Mouse (Mus musculus) spleen, postnatal 10 days (tissue): ENCODE data around the gene Rims1.

Source experiments
- DNase-seq, 2 experiments: peaks; one replicate each; pipeline ENCODE4 v3.0.0; 2021 to 2022; ENCODE audit warnings: low spot score in 2 of 2

The Rims1 gene

GRCm38 (mm10) chr1:22585560-22585959 is 220.2 kb downstream of the Rims1 start:
- no peak for DNase-seq

DNA sequence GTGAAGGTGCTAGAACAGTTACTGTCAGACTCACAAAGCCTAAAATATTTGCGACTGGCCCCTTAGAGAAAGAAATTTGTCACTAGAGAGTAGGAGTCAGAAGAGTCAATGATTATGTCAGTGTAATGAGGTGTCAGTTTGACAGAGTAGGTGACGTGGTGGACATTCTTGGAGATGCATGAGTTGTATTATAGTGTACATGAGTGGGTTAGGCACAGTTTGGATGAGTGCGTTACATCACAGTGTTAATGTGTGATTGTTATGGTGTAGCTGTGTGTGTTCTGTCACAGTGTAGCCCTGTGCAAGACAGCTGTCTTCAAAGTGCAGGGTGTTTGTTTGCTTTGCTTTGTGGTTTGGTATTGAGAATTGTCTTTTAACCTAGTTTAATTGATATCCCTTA is 226.3 kb downstream of the Rims1 start:
- no peak for DNase-seq

- DNase-seq: no peak
These were observed 233.1 kb downstream of the Rims1 start for GRCm38 (mm10) chr1:22572720-22573119.

DNA sequence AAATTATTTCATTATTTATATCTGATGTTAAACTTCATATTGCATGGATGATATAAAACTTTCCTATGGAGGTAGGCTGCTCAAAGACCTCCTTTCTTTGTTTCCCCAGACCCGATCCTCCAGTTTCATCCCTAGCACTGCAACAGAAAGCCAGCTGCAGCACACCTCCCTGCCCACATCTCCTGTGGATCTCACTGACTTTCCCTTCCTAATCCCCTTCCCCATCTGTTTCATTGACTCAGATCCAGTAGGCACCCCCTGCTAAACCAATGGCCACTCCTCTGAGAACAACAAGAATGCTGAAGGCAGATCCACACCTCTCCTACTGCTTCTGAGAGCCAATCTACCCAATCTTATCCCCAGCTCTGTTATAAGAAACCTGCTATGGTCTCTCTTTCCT is 259.5 kb downstream of the Rims1 start:
- no peak for DNase-seq

DNA sequence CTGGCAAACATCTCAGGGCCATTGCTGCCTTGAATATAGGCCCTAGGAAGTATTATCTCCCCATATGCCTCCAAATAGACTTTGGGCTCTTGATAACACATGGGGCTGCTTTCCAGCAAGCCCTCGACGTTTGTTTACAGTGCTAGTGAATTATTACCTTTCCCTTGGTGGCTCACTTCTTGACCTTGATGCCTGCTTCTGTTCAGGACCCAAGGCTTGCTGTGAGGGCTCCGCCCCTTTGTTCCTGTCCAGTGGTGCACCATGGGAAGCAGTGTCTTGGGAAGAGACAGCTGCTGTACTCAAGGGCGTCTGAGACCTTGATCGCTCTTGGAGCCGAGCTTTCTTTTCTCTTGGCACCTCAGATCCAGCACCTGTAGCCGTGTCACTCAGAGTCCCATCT is 267.7 kb downstream of the Rims1 start:
- DNase-seq: no peak

DNA sequence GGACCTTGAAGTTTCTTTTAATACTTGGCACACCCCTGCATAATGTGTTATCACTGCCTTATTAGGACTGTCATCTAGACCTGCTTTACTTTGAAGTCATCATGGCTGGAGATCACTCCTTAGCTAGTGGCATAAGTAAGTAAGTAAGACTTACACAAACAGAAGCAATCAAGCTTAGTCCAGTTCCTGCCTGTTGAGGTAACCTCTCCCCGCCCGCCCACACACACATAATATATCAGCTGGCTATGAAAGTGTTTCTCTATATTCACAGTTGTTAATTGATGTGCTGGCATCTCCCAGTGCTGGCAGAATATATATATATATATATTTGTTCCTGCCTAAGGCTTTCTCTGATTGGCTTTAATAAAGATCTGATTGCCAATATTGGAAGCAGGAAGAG is 269.0 kb downstream of the Rims1 start:
- DNase-seq: no peak

- DNase-seq: no peak
These were observed 270.7 kb downstream of the Rims1 start for GRCm38 (mm10) chr1:22535049-22535448.

DNA sequence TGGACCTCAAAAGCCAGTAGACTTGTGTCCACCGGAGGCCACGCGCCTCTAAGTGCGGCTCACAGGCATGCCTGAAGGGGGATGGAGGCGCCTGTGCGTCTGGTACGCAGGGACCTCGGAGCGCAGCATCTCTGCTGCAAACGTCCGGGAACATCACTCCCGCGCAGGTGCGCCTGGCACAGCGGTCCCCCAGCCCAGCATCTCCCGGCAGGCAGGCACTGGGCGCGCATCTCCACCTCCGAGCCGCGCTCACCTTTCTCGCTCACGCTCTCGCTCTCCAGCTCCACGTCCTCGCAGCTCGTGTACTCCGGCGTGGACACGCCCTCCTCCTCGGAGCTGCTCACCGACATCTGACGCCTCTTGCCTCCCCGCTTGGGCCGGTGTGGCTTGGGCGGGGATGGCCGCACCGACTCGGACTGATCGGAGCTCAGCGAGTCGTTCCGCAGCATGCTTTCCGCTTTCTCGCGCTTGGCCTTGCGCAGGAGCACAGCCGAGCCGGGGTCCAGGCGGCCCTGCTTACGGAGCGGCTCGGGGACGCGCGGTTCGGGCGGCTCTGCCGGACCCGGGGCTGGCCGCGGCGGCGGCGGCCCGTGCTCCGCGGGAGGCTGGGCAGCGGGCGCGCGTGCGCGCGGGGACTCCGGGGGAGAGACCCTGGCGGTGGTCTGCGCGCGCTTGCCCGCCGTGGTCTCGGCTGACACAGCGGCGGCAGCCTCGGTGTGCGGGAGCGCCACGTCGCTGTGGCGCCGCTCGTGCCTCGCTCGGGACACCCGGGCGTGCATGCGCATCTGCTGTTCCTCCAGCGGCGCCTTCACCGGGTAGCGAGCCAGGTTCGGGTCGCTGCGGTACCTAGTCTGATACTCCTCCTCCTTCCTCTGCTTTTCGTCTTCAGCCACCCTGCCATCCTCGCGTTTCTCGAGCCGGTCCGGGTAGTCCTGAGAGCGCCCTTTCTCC is 272.4 kb downstream of the Rims1 start:
- no peak for DNase-seq

DNA sequence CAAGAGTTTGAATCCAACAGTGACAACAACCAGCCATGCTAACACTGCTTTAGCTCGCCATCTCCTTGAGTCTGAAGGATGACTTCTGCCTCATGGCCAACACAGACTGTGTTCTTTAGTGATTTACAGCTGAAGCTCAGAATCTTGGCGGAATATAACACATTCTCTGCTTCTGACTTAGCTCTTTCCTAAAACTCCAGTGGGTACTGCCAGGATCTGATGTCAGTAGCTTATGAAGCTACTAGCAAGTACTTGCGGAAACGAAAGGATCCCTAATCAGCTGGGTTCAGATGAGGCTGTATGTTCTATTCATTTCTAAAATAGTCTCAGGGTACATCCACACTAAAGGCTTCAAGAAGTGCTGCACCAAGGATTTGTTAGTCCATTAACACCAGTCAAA is 290.7 kb downstream of the Rims1 start:
- DNase-seq: no peak

- DNase-seq: no peak
These were observed 293.4 kb downstream of the Rims1 start for GRCm38 (mm10) chr1:22512421-22512820.

DNA sequence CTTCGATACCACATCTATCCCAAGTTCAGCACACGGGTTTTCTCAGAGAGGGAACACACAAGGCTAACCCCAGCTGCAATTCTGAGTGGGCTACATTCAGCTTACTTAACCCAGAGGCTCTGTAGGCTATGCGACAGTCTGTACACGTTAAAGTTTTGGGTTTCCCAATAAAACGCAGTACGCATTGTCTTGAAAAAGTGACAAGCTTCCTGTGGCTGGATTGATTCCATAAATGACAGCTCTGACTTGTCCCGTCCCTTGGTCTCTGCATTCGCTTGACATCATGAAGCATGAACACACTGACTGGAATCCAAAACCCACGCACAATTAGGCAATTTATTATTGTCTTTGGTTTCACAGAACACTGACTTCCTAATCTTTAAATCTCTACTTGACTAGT is 294.2 kb downstream of the Rims1 start:
- no peak for DNase-seq

GRCm38 (mm10) chr1:22508735-22509615 is 296.8 kb downstream of the Rims1 start:
- no peak for DNase-seq

GRCm38 (mm10) chr1:22487270-22487864 is 318.4 kb downstream of the Rims1 start:
- no peak for DNase-seq

DNA sequence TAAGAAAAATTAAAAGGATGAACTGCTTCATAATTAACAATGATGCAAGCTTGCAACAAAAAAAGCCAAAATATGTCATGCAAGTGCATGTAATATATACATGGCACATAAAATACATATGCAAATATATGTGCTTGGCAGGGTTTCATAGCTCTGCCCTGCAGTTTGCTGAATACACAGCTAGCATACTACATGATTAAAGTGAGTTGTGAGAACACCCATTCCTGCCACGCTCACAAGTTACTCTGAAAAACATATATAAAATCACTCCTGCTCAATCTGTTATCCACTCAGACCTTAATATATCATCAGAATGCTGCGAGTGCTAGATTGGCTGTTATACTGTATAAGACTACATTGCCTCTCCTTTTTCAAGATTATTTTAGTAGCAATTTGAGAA is 329.6 kb downstream of the Rims1 start:
- no peak for DNase-seq

DNA sequence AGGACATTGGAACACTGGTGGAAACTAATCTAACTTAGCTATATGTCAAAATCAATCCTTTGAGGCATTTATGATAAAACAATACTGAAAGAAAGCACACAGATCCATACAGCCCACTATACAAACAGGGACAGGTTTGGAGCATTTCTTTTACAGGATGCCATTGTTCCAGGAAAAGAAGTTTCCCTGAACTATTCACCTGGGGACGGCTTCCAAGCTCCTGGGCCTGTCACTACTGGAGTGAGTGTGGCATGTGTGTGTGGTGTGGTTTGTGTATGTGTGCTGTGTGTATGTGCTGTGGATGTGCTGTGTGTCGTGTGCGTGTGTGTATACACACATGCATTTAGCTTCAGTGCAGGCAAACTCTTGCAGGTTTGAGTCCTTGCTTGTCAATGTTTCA is 338.8 kb downstream of the Rims1 start:
- no peak for DNase-seq

GRCm38 (mm10) chr1:22466597-22466996 is 339.2 kb downstream of the Rims1 start:
- no peak for DNase-seq

DNA sequence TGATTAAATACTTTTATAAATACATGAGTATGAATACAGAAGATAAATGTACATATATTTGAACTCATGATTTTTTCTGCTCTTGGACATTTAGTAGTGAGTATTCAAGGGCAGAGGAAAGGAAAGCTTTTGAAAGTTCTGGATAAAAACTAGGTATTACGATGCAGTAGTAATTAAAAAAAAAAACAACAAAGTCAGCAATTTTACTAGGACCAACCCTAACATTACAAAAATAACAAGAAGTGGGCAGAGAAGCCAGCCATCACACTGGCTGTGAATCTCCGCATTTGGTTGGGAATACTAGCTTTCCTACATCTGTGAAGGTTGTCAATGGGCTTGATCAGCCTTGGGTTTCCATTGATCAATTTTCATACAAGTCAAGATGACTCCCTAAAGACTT is 381.8 kb downstream of the Rims1 start:
- no peak for DNase-seq

DNA sequence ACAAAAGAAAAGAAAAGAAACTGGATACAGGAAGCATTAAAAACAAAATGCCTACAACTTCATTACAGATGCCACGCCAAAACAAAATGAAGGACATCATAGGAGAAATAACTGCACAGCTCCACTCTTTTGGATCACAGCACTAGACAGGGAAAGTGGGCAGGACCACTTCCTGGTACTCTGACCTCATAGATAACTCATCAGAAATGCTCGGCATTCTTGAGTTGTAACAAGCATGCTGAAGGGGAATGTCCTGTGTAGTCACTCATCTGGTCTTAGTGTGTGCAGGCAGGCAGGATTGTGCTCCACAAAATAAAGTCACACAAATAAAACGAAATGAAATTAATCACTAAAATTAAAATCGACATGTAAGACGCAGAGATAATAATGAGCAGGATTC is 383.7 kb downstream of the Rims1 start:
- DNase-seq: no peak

DNA sequence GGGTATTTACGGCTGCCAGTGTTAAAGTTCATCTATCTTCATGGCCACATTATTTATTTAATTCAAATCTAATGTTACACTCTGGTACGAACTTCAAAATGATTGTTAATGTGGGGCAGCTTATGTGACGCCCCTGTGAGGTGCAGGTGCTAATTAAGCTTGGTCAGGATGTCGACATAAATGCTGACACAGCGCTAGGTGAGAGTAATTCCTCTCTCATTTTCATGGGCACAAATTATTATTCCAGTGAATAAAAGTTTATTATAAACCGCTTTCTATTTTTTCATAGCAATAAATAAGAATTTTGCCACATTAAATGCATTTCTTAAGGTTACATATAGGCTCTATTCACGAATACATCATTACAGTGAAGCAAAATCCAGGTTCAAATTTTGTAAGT is 395.6 kb downstream of the Rims1 start:
- no peak for DNase-seq

- no peak for DNase-seq
These were observed 419.4 kb downstream of the Rims1 start for GRCm38 (mm10) chr1:22386361-22386760.

- no peak for DNase-seq
These were observed 428.1 kb downstream of the Rims1 start for GRCm38 (mm10) chr1:22377652-22378051.

DNA sequence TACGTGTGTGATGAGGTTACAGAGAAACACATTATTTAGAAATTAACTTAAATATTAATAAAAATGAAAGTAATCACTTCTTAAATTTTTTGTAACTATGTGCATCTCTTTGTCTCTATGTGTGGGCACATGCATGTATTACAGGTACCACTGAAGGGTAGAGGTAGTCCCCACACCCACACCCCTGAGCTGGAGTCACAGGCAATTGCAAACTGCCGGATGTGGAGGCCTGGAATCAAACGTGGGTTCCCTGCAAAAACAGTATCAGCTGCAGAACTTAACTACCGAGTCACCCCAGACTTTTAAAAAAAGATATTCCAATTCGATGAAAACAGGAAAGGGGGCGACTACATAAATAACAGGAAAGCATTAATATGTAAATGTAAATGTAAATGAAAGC is 428.7 kb downstream of the Rims1 start:
- DNase-seq: no peak
